Mouse (Mus musculus): ENCODE measurements around the gene Hoxb4. TPM values are rescaled to one million over a fixed set of nuclear protein-coding genes. Genes with fewer than 3 reads are reported as not detected.

The Hoxb4 gene
- polyA plus RNA-seq, 1 experiment from 2014 or later = not detected

DNA sequence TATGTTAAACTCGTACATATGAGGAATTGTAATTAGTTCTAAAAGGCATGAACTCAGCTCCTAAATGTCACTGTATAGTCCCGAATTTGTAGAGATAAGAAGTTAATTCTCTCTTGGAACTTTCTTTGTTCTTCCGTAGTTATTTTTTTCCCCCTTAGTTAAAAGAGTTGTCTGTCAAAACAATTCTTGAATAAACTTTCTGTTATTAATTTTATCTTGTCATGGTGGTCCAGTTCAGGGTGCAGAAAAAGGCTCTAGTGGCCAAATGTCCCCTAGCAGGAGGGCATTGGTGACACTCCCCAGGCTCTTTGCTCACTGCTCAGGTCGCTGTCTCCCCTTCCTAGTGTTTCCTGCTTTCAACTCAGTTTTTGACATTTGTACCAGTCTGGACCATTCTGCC is 29.6 kb downstream of the Hoxb4 start:
- Histone ChIP-seq H3K9ac (replicated peaks; ENCODE audit: low read depth, low read length) (no peak overlapping the region), H3K4me2 (ENCODE audit: low read length) (no peak overlapping the region), H3K27ac (ENCODE audit: low read length) (no peak overlapping the region), H3K9me3 (ENCODE audit: control insufficient read depth, low read length) (no peaks in the 10 kb centered on the region), H3K36me3 (ENCODE audit: control insufficient read depth, insufficient read depth) (no peaks in the 10 kb centered on the region), H3K27me3 (replicated peaks; ENCODE audit: control insufficient read depth, insufficient read depth, low read length) (peaks cover 93% of the 10 kb centered on the region), H3K4me3 (replicated peaks; ENCODE audit: low read length) (no peak overlapping the region), H3K4me1 (replicated peaks; ENCODE audit: control insufficient read depth, insufficient read depth, low read length) (peaks cover 5% of the 10 kb centered on the region; the same call in 1 of the 2 replicates)
- no peak for ATAC-seq
- WGBS = 4% methylated on average over 4 of the region's 4 CpGs

GRCm38 (mm10) chr11:96348141-96348928 is 30.3 kb downstream of the Hoxb4 start:
- Histone ChIP-seq H3K4me2 (ENCODE audit: low read length) (no peak overlapping the region), H3K9ac (replicated peaks; ENCODE audit: low read depth, low read length) (no peak overlapping the region)

DNA sequence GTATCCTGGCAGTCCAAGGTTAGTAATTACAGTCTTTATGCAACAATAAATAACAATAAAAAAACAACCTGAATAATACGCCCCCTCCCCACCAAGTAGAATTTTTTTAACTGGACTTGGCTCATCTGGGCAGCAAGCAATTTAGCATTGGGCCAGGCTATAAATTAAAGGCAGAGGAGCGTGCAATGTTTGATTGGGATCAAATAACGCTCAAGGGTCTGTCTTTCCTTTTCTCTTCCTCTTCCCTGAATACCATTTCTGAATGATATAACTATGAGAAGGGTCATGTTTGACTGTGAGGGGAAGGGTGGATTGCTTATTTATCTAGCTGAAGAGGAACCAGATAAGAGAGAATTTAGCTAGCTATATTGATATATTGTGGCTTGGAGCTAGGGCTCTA is 30.9 kb downstream of the Hoxb4 start:
- H3K4me3 ChIP-seq (replicated peaks; ENCODE audit: low read length) = no peak overlapping the region
- peaks cover 5% of the 10 kb centered on the region for H3K4me1 ChIP-seq (replicated peaks; ENCODE audit: control insufficient read depth, insufficient read depth, low read length)
- no peak overlapping the region for H3K4me2 ChIP-seq (ENCODE audit: low read length)
- WGBS = 13% methylated on average over 3 of the region's 3 CpGs
- H3K27ac ChIP-seq (ENCODE audit: low read length) = no peak overlapping the region
- peaks cover 89% of the 10 kb centered on the region for H3K27me3 ChIP-seq (replicated peaks; ENCODE audit: control insufficient read depth, insufficient read depth, low read length)
- H3K9me3 ChIP-seq (ENCODE audit: control insufficient read depth, low read length) = no peaks in the 10 kb centered on the region
- no peaks in the 10 kb centered on the region for H3K36me3 ChIP-seq (ENCODE audit: control insufficient read depth, insufficient read depth)
- no peak for ATAC-seq
- H3K9ac ChIP-seq (replicated peaks; ENCODE audit: low read depth, low read length) = no peak overlapping the region

More at GRCm38 (mm10) chr11:96348141-96348928, 30.3 kb downstream of the Hoxb4 start:
- H3K4me1 ChIP-seq (replicated peaks; ENCODE audit: control insufficient read depth, insufficient read depth, low read length) = peaks cover 5% of the 10 kb centered on the region
- no peaks in the 10 kb centered on the region for H3K9me3 ChIP-seq (ENCODE audit: control insufficient read depth, low read length)
- H3K4me3 ChIP-seq (replicated peaks; ENCODE audit: low read length) = no peak overlapping the region
- no peak for ATAC-seq
- no peak overlapping the region for H3K27ac ChIP-seq (ENCODE audit: low read length)
- H3K27me3 ChIP-seq (replicated peaks; ENCODE audit: control insufficient read depth, insufficient read depth, low read length) = peaks cover 91% of the 10 kb centered on the region
- no peaks in the 10 kb centered on the region for H3K36me3 ChIP-seq (ENCODE audit: control insufficient read depth, insufficient read depth)
- under 1% methylated on average over 21 of the region's 21 CpGs for WGBS

DNA sequence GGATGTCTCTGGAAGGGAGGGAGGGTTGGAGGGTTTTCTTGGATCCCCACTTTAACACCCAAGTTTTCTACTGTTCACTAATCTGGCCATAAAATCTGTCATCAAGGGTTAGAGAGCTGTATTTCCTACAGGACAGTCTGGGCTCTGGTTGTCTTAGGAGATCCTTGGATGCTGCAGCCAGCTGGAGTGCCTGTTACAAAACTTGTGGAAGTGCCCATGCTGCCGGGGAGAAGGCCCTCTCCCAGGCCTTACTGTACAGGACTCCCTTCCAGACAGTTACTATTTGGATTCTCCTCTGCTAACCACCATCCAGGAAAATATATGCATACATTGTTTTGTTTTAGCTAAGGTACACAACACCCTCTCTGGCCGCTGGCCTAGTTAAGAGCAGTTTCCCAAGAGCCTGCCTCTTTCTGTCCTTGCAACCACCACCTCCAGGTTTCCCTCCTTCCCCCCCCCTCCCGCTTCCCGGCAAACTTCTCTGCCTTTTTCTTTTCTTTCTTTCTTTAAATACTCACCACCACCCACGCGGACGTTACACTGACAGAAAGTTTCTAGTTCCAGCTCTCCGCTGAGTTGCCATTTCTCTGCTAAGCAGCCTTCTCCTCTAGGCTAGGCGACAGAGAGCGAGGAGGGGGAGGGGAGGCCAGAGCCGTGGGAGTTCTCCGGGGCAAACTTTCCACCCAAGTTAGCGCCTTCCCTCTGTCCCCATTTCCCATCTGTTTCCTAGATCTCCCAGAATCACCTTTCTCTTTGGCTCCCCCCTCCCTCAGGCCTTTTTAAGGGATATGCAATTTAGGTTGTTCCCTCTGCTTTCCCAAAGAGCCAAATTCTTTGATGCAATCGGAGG is 31.6 kb downstream of the Hoxb4 start:
- H3K27me3 ChIP-seq (replicated peaks; ENCODE audit: control insufficient read depth, insufficient read depth, low read length) = peaks cover 89% of the 10 kb centered on the region
- no peak for ATAC-seq
- H3K27ac ChIP-seq (ENCODE audit: low read length) = no peak overlapping the region
- peaks cover 5% of the 10 kb centered on the region for H3K4me1 ChIP-seq (replicated peaks; ENCODE audit: control insufficient read depth, insufficient read depth, low read length)
- WGBS = under 1% methylated on average over 14 of the region's 14 CpGs
- H3K36me3 ChIP-seq (ENCODE audit: control insufficient read depth, insufficient read depth) = no peaks in the 10 kb centered on the region
- no peak overlapping the region for H3K4me3 ChIP-seq (replicated peaks; ENCODE audit: low read length)
- no peak overlapping the region for H3K4me2 ChIP-seq (ENCODE audit: low read length)
- H3K9ac ChIP-seq (replicated peaks; ENCODE audit: low read depth, low read length) = no peak overlapping the region
- H3K9me3 ChIP-seq (ENCODE audit: control insufficient read depth, low read length) = no peaks in the 10 kb centered on the region

DNA sequence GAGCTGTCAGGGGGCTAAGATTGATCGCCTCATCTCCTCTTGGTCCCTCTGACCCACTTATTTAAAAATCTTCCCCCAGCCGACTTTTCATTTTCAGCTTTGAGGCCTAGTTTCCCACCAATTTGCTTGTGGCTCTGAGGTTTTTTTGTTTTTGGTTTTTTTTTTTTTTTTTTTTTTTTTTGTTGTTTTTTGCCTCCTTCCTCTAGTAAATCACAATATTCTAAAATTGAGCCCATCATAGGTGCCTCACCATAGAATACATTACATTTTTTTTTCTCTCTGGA is 32.2 kb downstream of the Hoxb4 start, which contains the start of gene Hoxb2:
Gene Hoxb2, plus strand, starts transcription at position 185 of the 284 bp plus-strand sequence.
- H3K4me2 ChIP-seq (ENCODE audit: low read length) = no peak within 1 kb of the TSS
- no peak within 1 kb of the TSS for H3K27ac ChIP-seq (ENCODE audit: low read length)
- H3K4me1 ChIP-seq (replicated peaks; ENCODE audit: control insufficient read depth, insufficient read depth, low read length) = peaks cover 4% of the 10 kb centered on the region
- H3K9me3 ChIP-seq (ENCODE audit: control insufficient read depth, low read length) = no peaks in the 10 kb centered on the region
- peaks cover 89% of the 10 kb centered on the region for H3K27me3 ChIP-seq (replicated peaks; ENCODE audit: control insufficient read depth, insufficient read depth, low read length)
- no peak for ATAC-seq
- 0% methylated on average over 2 of the region's 2 CpGs for WGBS
- no peak within 1 kb of the TSS for H3K4me3 ChIP-seq (replicated peaks; ENCODE audit: low read length)
- H3K36me3 ChIP-seq (ENCODE audit: control insufficient read depth, insufficient read depth) = no peaks in the 10 kb centered on the region
- no peak within 1 kb of the TSS for H3K9ac ChIP-seq (replicated peaks; ENCODE audit: low read depth, low read length)

- no peak for ATAC-seq
- no peak overlapping the region for H3K4me2 ChIP-seq (ENCODE audit: low read length)
- WGBS = 8% methylated on average over 2 of the region's 2 CpGs
Measured at GRCm38 (mm10) chr11:96350791-96351190, 32.7 kb downstream of the Hoxb4 start.

DNA sequence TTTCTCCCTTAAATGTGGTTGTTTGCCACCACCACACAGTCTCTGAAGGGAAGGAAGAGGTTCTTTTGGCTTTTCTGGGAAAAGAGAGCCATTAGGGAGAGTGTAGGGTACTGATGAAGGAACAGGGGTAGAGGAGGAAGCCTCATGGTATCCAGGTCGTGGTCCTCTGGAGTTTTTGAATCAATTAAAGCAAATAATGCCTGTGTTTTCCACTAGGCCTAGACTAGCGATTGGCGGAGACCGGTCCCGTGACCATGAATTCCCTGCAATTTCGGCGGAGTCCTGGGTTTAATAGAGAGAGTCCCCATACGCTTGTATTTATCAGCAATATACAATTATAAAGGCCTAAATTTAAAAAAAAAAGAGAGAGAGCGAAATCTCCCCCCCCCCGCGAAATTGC is 33.2 kb downstream of the Hoxb4 start:
- Histone ChIP-seq H3K27me3 (replicated peaks; ENCODE audit: control insufficient read depth, insufficient read depth, low read length) (peaks cover 85% of the 10 kb centered on the region), H3K36me3 (ENCODE audit: control insufficient read depth, insufficient read depth) (no peaks in the 10 kb centered on the region), H3K9ac (replicated peaks; ENCODE audit: low read depth, low read length) (no peak overlapping the region), H3K4me1 (replicated peaks; ENCODE audit: control insufficient read depth, insufficient read depth, low read length) (no peaks in the 10 kb centered on the region; the same call in 1 of the 2 replicates), H3K9me3 (ENCODE audit: control insufficient read depth, low read length) (no peaks in the 10 kb centered on the region), H3K27ac (ENCODE audit: low read length) (no peak overlapping the region), H3K4me2 (ENCODE audit: low read length) (no peak overlapping the region), H3K4me3 (replicated peaks; ENCODE audit: low read length) (no peak overlapping the region)
- WGBS = 4% methylated on average over 11 of the region's 11 CpGs
- no peak for ATAC-seq

More at GRCm38 (mm10) chr11:96350791-96351190, 32.7 kb downstream of the Hoxb4 start:
- Histone ChIP-seq H3K9me3 (ENCODE audit: control insufficient read depth, low read length) (no peaks in the 10 kb centered on the region), H3K27me3 (replicated peaks; ENCODE audit: control insufficient read depth, insufficient read depth, low read length) (peaks cover 85% of the 10 kb centered on the region), H3K27ac (ENCODE audit: low read length) (no peak overlapping the region), H3K36me3 (ENCODE audit: control insufficient read depth, insufficient read depth) (no peaks in the 10 kb centered on the region), H3K4me1 (replicated peaks; ENCODE audit: control insufficient read depth, insufficient read depth, low read length) (no peaks in the 10 kb centered on the region; the same call in 1 of the 2 replicates), H3K9ac (replicated peaks; ENCODE audit: low read depth, low read length) (no peak overlapping the region), H3K4me3 (replicated peaks; ENCODE audit: low read length) (no peak overlapping the region)

DNA sequence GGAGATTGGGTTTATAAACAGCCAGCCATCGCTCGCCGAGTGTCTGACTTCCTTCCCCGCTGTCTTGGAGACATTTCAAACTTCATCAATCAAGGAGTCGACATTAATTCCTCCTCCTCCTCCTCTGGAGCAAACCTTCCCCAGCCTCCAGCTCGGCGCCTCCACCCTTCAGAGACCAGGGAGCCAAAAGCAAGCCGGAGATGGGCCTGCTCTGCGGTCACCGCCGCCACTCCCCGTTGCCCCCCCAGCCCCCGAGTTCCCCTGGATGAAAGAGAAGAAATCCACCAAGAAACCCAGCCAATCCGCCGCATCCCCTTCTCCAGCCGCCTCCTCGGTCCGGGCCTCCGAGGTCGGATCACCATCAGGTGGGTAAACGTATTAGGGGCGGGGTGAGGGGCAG is 33.8 kb downstream of the Hoxb4 start:
- no peak for ATAC-seq
- peaks cover 84% of the 10 kb centered on the region for H3K27me3 ChIP-seq (replicated peaks; ENCODE audit: control insufficient read depth, insufficient read depth, low read length)
- H3K4me3 ChIP-seq (replicated peaks; ENCODE audit: low read length) = no peak overlapping the region
- no peaks in the 10 kb centered on the region for H3K36me3 ChIP-seq (ENCODE audit: control insufficient read depth, insufficient read depth)
- H3K27ac ChIP-seq (ENCODE audit: low read length) = no peak overlapping the region
- no peaks in the 10 kb centered on the region; the same call in 1 of the 2 replicates for H3K4me1 ChIP-seq (replicated peaks; ENCODE audit: control insufficient read depth, insufficient read depth, low read length)
- WGBS = 1% methylated on average over 22 of the region's 22 CpGs
- no peak overlapping the region for H3K9ac ChIP-seq (replicated peaks; ENCODE audit: low read depth, low read length)
- no peak overlapping the region for H3K4me2 ChIP-seq (ENCODE audit: low read length)
- no peaks in the 10 kb centered on the region for H3K9me3 ChIP-seq (ENCODE audit: control insufficient read depth, low read length)

GRCm38 (mm10) chr11:96352691-96353521 is 34.8 kb downstream of the Hoxb4 start:
- no peak overlapping the region for H3K9ac ChIP-seq (replicated peaks; ENCODE audit: low read depth, low read length)

More at GRCm38 (mm10) chr11:96352691-96353521, 34.8 kb downstream of the Hoxb4 start:
- Histone ChIP-seq H3K4me3 (replicated peaks; ENCODE audit: low read length) (no peak overlapping the region), H3K9me3 (ENCODE audit: control insufficient read depth, low read length) (no peaks in the 10 kb centered on the region), H3K36me3 (ENCODE audit: control insufficient read depth, insufficient read depth) (no peaks in the 10 kb centered on the region), H3K27me3 (replicated peaks; ENCODE audit: control insufficient read depth, insufficient read depth, low read length) (peaks cover 88% of the 10 kb centered on the region), H3K27ac (ENCODE audit: low read length) (no peak overlapping the region), H3K4me2 (ENCODE audit: low read length) (no peak overlapping the region), H3K4me1 (replicated peaks; ENCODE audit: control insufficient read depth, insufficient read depth, low read length) (no peaks in the 10 kb centered on the region; the same call in 1 of the 2 replicates)
- no peak for ATAC-seq
- WGBS = under 1% methylated on average over 75 of the region's 75 CpGs

Data from forebrain, embryonic 16.5 days (tissue).